Mouse (Mus musculus) granulocyte monocyte progenitor cell, adult 5-6 weeks (primary cell): ENCODE measurements around the gene Grip1. TPM values are rescaled to one million over a fixed set of nuclear protein-coding genes. Genes with fewer than 3 reads are reported as not detected.

Experiments used
- ATAC-seq: replicated peaks from 2 replicates; pipeline ENCODE4 v1.8.0; 2016; ENCODE audit warnings: mild to moderate bottlenecking, moderate TSS enrichment, inconsistent platforms; ENCODE audit not compliant: poor library complexity, severe bottlenecking
- total RNA-seq, 2 experiments: library from RNA; stranded (forward) in 1 of 2; stranded (reverse) in 1 of 2; fragments of 200-712, 200-1000 nt in 1 of 2; fragments of >200 nt in 1 of 2; fragmentation: Nextera tagmentation in 1 of 2; gene quantifications; 2 replicates each; pipeline ENCODE4 v1.2.3; 2014 to 2017

Gene Grip1
- total RNA-seq, 2 experiments from 2014 or later = not detected

GRCm38 (mm10) chr10:119644289-119644688, 190.7 kb downstream of the Grip1 start:
- ATAC-seq = no peak

GRCm38 (mm10) chr10:119646500-119647439, 193.1 kb downstream of the Grip1 start:
- no peak; the same call in 1 of the 2 replicates for ATAC-seq

- no peak for ATAC-seq
Measured at GRCm38 (mm10) chr10:119660677-119661353, 207.2 kb downstream of the Grip1 start.

- ATAC-seq = no peak
Measured at GRCm38 (mm10) chr10:119663586-119663985, 210.0 kb downstream of the Grip1 start.

GRCm38 (mm10) chr10:119666386-119666785, 212.8 kb downstream of the Grip1 start:
- ATAC-seq = no peak

GRCm38 (mm10) chr10:119670456-119670855, 216.8 kb downstream of the Grip1 start:
- no peak for ATAC-seq

- ATAC-seq = no peak
Measured at GRCm38 (mm10) chr10:119684377-119684826, 230.8 kb downstream of the Grip1 start.

- no peak for ATAC-seq
Measured at GRCm38 (mm10) chr10:119691358-119692083, 237.9 kb downstream of the Grip1 start.

GRCm38 (mm10) chr10:119692284-119692890, 238.8 kb downstream of the Grip1 start:
- no peak for ATAC-seq

- no peak for ATAC-seq
Measured at GRCm38 (mm10) chr10:119693400-119693799, 239.8 kb downstream of the Grip1 start.

GRCm38 (mm10) chr10:119697257-119697798, 243.7 kb downstream of the Grip1 start:
- ATAC-seq = no peak

- ATAC-seq = 0 out of 2 replicates have a peak, but pooled peaks have one; percentile 27
Measured at GRCm38 (mm10) chr10:119705348-119705747, 251.7 kb downstream of the Grip1 start.

GRCm38 (mm10) chr10:119706281-119706680, 252.7 kb downstream of the Grip1 start:
- ATAC-seq = no peak

GRCm38 (mm10) chr10:119706983-119707382, 253.4 kb downstream of the Grip1 start:
- ATAC-seq = no peak

GRCm38 (mm10) chr10:119721887-119722286, 268.3 kb downstream of the Grip1 start:
- no peak for ATAC-seq

GRCm38 (mm10) chr10:119722471-119722870, 268.8 kb downstream of the Grip1 start:
- ATAC-seq = no peak

GRCm38 (mm10) chr10:119723671-119724070, 270.0 kb downstream of the Grip1 start:
- ATAC-seq = no peak

- no peak for ATAC-seq
Measured at GRCm38 (mm10) chr10:119725363-119725762, 271.7 kb downstream of the Grip1 start.

- ATAC-seq = no peak
Measured at GRCm38 (mm10) chr10:119725966-119726365, 272.3 kb downstream of the Grip1 start.

- ATAC-seq = no peak
Measured at GRCm38 (mm10) chr10:119726921-119727320, 273.3 kb downstream of the Grip1 start.
